Mouse (Mus musculus): Measurements from ENCODE around the gene Gnaq.

DNA sequence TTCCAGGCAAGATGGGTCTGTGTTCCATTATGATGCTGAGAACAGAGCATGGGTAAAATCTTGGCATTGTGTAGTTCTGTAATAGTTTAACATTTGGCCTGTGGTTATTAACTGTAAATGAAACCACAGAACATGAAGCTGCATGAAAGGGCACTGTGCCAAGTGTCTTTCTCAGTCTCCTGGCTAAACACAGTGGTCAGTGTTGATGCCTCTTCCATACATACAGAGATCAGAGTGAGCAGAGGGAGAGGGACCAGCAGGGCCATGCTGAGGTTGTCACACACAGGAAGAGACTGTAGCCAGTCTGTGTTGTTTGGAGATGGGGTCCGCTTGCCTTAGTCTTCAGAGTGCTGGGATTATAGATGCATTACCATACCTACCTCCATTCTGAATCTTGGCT is 138.4 kb downstream of the Gnaq start:
- TF ChIP-seq CTCF (IDR thresholded peaks at IDR 0.05; ENCODE audit: borderline replicate concordance, control insufficient read depth, extremely low read depth, insufficient read depth, low read length, poor library complexity) (no peak), POLR2A (IDR thresholded peaks at IDR 0.05; ENCODE audit: control insufficient read depth, extremely low read depth, insufficient read depth, low read length, poor library complexity) (no peak)

Data from thymus, adult 2 months (tissue).